11 mouse cellular contexts compared by ENCODE assay signal in the genomic region with DNA sequence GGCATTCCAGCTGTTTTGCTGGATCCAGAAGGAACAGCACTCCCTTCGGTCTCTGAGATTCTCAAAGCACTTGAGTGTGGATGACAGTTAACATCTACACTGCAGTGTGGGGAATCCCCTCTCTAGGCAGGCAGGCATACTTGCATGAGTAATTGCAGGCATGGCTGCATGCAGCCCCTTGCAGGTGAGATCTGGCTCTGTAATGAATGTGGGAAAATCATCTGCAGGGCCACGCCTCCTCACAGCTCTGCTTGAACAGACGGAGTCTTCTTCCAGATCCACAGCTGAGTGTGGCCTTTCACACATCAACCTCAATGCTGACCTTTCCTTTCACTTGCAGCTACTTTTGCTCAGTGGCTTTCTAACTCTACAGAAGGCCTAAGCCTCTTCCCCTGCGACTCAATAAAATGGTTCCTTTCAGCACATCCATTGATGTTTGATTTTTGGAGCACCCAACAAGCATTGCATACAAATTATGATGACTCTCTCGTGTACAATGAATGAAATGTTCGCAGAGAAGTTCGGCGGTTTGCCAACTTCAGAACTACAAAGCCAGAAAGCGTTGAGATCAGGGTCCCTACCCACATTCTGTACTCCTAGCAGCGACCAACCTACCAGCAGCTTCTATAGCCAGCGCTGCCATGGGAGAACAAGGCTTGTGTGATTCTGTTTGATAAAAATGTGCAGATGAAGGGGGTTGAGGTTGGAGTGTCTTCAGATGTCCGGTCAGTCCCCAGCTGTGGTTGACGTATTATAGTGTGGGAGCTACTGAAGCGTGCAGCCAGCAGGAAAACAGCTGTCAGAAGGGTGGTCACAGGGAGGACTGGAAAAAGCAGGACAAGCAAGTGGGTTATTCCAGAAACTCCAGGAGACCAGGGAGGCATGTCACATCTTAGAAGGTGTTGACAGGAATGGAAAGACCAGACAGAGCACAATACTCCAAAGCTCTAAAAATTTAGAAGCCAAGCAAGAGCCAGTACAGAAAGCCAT.
DNase-seq lines count a peak whose midpoint lies in the region.
"Had no signal": no experiment of that assay in that cellular context is flagged by ENCODE, and none has a peak within 500 bp of the region (broad histone marks: within the 10 kb centered on the region; RNA-seq: fewer than 3 reads in every experiment).

No protein-coding gene starts in this region.

- intact Hi-C loops in heart, postnatal 14 days (cut with DNase I) = no loop called here

- DNase-seq in heart, adult 11 months = peak; percentile 86
- DNase-seq in heart, postnatal 14 days = no peak
- peak; percentile 47 for DNase-seq in kidney, postnatal 10 days
- DNase-seq in kidney, adult 9 months = no peak
- DNase-seq in A20 (ENCODE audit: low read depth, low spot score) = peak; percentile 53
- DNase-seq in lung, postnatal 36 days = peak; percentile 45
- no peak for DNase-seq in spleen, postnatal 14 days (ENCODE audit: low spot score in 2 of 2)
- no peak for DNase-seq in retina, embryonic 14.5 days (ENCODE audit: low spot score)
- DNase-seq: cerebellum, postnatal 25 days; kidney, adult 8-10 months; thymus, postnatal 14 days had no signal

Comparison
In these comparisons a context has a peak if more than half of its experiments do, and no peak if none do; other contexts are left out.
1. DNase-seq: peak in heart, adult 11 months (single experiment), kidney, postnatal 10 days (single experiment), A20 (single experiment) and lung, postnatal 36 days (single experiment); none in heart, postnatal 14 days (0 of 2), kidney, adult 9 months (single experiment), spleen, postnatal 14 days (0 of 2) and retina, embryonic 14.5 days (single experiment).